Mouse (Mus musculus): ENCODE data around the gene Rragc.

- TF ChIP-seq CTCF (conservative IDR thresholded peaks at IDR 0.05; ENCODE audit: low read length) (no peak), POU5F1 (IDR thresholded peaks at IDR 0.05; ENCODE audit: borderline replicate concordance, low read length) (no peak), NANOG (IDR thresholded peaks at IDR 0.05; ENCODE audit: borderline replicate concordance, low read length) (no peak)
Observed at GRCm38 (mm10) chr4:123968663-123969321, 51.5 kb downstream of the Rragc start.

Measured in E14TG2a.4 (cell line).